ENCODE assay signal across 13 mouse cellular contexts in the genomic region with DNA sequence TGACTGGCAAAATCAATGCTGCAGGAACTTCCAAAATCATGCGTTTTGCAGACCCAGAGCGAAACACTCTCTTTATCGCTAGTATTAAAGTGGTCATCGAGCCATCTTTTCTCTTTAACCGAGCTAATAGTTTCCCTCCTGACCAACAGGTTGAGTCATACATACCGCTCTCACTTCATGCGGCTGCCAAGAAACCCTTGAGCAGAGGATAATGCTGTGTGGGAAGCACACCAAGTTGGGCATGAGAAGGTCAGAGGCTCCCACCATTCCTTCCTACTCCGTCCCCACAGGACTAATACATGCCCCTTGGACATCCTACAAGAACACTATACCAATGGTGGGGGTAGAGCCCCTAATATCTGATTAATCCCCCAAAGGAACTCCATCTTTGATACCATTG.
"Had no signal": no experiment of that assay in that cellular context is flagged by ENCODE, and none has a peak within 500 bp of the region (broad histone marks: within the 10 kb centered on the region; RNA-seq: fewer than 3 reads in every experiment).

No protein-coding gene starts in this region.

- H3K4me3 ChIP-seq: limb, embryonic 12.5 days; liver, embryonic 13.5 days; neural tube, embryonic 12.5 days had no signal

- ATAC-seq: liver, postnatal 0 days had no signal

- H3K4me2 ChIP-seq: limb, embryonic 12.5 days; liver, embryonic 13.5 days; neural tube, embryonic 12.5 days had no signal

- H3K27ac ChIP-seq: kidney, postnatal 0 days; limb, embryonic 12.5 days; liver, embryonic 13.5 days; neural tube, embryonic 12.5 days; stomach, postnatal 0 days had no signal

- H3K9me3 ChIP-seq: limb, embryonic 12.5 days; neural tube, embryonic 12.5 days had no signal

- H3K27me3 ChIP-seq: limb, embryonic 12.5 days; liver, embryonic 13.5 days; neural tube, embryonic 12.5 days had no signal

- H3K4me1 ChIP-seq: limb, embryonic 12.5 days; liver, embryonic 13.5 days; neural tube, embryonic 12.5 days had no signal

- DNase-seq: kidney, adult 9 months; kidney, postnatal 36 days; layer of hippocampus, adult 9-11 months; layer of hippocampus, postnatal 36 days; liver; liver, embryonic 13.5 days; liver, postnatal 0 days; midbrain, embryonic 14.5 days; thymus, postnatal 14 days had no signal

- H3K36me3 ChIP-seq: limb, embryonic 12.5 days; liver, embryonic 13.5 days; neural tube, embryonic 12.5 days had no signal

- H3K9ac ChIP-seq: limb, embryonic 12.5 days; liver, embryonic 13.5 days; liver, postnatal 0 days; neural tube, embryonic 12.5 days had no signal
